Mouse (Mus musculus) forebrain, postnatal 0 days (tissue): ENCODE data around the gene Lsm12. TPM values are rescaled to one million over a fixed set of nuclear protein-coding genes. Genes with fewer than 3 reads are reported as not detected.

Experiments
- ATAC-seq: fragments of 200-750 bp; cut with Nextera tagmentation; 2 replicates; pipeline ENCODE4 v1.8.0; 2017; ENCODE audit warnings: mild to moderate bottlenecking, moderate library complexity
- DNase-seq: peaks from one replicate; pipeline ENCODE4 v3.0.0-alpha.2; 2015
- H3K27ac ChIP-seq: fragments of 300-500 bp; sonication (generic); 2 replicates; pipeline ENCODE4 v1.5.1; 2014; ENCODE audit warnings: low read depth, mild to moderate bottlenecking, antibody characterized with exemption, low read length, moderate library complexity, mixed read lengths
- H3K27me3 ChIP-seq: fragments of 300-500 bp; sonication (generic); 2 replicates; pipeline ENCODE4 v1.6.1; 2014; ENCODE audit warnings: mild to moderate bottlenecking, low read length, mixed read lengths; ENCODE audit not compliant: insufficient read depth
- H3K36me3 ChIP-seq: fragments of 300-500 bp; sonication (generic); 2 replicates; pipeline ENCODE4 v1.6.1; 2014; ENCODE audit warnings: mild to moderate bottlenecking, moderate library complexity; ENCODE audit not compliant: insufficient read depth
- H3K4me1 ChIP-seq: fragments of 300-500 bp; sonication (generic); 2 replicates; pipeline ENCODE4 v1.6.1; 2014; ENCODE audit warnings: antibody characterized with exemption; ENCODE audit not compliant: insufficient read depth
- H3K4me2 ChIP-seq: fragments of 300-500 bp; sonication (generic); 2 replicates; pipeline ENCODE4 v1.6.1; 2014; ENCODE audit warnings: low read depth, mild to moderate bottlenecking, moderate library complexity
- H3K4me3 ChIP-seq: fragments of 300-500 bp; sonication (generic); 2 replicates; pipeline ENCODE4 v1.5.1; 2014; ENCODE audit warnings: low read depth, low read length, mixed read lengths
- H3K9ac ChIP-seq: fragments of 300-500 bp; sonication (generic); 2 replicates; pipeline ENCODE4 v1.6.1; 2014; ENCODE audit warnings: mild to moderate bottlenecking
- H3K9me3 ChIP-seq: fragments of 300-500 bp; sonication (generic); 2 replicates; pipeline ENCODE4 v1.6.1; 2016; ENCODE audit warnings: low read length
- CTCF ChIP-seq: sonication (generic); IDR thresholded peaks from 2 replicates; pipeline ENCODE4 v1.5.1; 2016; ENCODE audit warnings: antibody characterized with exemption, control low read depth, low read depth
- WGBS: fragments of 180-500 bp; shearing (Covaris S2); extraction: QIAGEN DNeasy Blood & Tissue Kit; methylation state at CpG from one replicate; pipeline ENCODE4 v1.1.7; 2014; 5-methylcytosine and 5-hydroxymethylcytosine counted together
- polyA plus RNA-seq: library from polyadenylated mRNA; unstranded; fragments of >200 nt; fragmentation: Nextera tagmentation; extraction: Ambion mirVana; gene quantifications from 2 replicates; pipeline ENCODE4 v1.2.1, GENCODE M21; 2015
- total RNA-seq: library from RNA; depleted of rRNA; stranded (reverse); fragments of >200 nt; gene quantifications from 2 replicates; pipeline ENCODE4 v1.2.3, GENCODE M21; 2014

Lsm12 gene
- total and polyA plus RNA-seq, 2 experiments from 2014 or later, result 86.4 to 145 TPM

DNA sequence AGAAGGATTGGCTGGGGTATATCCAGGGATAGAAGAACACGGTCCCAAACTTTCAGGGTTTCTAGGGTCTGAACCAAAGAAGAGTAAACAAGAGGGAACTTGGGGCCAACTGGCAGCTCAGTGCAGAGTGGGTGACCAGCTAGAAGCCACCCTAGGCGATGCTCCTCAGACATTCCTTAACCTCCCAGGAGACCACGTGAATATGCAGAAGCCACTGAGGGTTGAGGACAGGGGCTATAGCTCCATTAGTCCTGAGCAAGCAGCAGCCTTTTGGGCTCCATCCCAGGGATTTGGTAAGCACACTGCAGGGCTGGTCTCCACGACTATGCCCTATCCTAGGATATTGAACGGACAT, 31.8 kb upstream of the Lsm12 start:
- H3K36me3 ChIP-seq, result peaks cover 27% of the 10 kb centered on the region
- H3K9me3 ChIP-seq, result no peaks in the 10 kb centered on the region
- H3K27me3 ChIP-seq, result no peaks in the 10 kb centered on the region
- DNase-seq, result no peak
- 52% methylated on average over 5 of the region's 5 CpGs for WGBS
- H3K27ac ChIP-seq, result no peak overlapping the region
- H3K4me2 ChIP-seq, result peak overlapping the region; percentile 67
- TF ChIP-seq CTCF, result no peak
- H3K4me3 ChIP-seq, result peak overlapping the region; percentile 5; the same call in 1 of the 2 replicates
- H3K9ac ChIP-seq, result 0 out of 2 replicates have a peak overlapping the region, but pooled peaks have one; percentile 1
- H3K4me1 ChIP-seq, result peaks cover 46% of the 10 kb centered on the region
- no peak for ATAC-seq

DNA sequence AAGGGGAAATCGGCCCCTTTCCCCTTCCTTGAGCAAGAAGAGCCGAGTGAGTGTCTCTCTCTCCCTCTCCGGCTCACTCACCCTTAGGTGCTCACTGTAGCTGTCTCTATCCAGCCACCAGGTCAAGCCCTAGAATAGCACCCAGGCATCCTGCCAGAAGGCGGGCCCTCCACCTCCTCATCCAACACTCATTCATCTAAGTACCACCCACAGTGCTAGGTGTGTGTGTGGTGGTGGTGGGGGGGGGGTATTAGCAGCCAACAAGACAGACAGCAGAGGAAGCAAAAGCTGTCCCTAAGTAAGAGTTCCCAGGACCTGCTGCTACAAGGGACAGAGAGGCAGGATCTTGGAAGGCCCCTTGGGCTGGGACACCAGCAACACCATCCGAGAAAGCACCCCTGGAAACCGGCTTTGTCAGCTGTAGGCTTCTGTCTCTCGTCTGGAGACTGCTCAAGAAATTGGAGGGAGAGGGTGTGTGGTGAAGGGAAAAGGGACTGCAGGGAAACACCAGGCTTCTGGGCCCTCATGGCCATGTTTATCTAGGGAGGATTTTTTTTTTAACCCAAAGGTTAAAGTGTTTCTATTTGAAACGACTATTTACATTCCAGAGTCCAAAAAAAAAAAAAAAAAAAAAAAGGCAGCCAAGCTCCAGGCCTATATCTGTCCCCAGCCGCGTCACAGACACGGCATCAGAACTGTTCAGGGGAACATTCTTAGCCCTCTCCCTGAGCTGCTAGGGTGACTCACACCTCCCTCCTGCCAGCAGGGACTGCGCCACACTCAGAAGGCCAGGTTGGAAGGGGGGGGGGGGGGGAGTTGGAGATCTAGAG, 31.2 kb upstream of the Lsm12 start:
- no peaks in the 10 kb centered on the region for H3K27me3 ChIP-seq
- no peak overlapping the region for H3K9ac ChIP-seq
- H3K36me3 ChIP-seq, result peaks cover 24% of the 10 kb centered on the region
- no peak for ATAC-seq
- DNase-seq, result no peak
- peaks cover 46% of the 10 kb centered on the region for H3K4me1 ChIP-seq
- WGBS, result 40% methylated on average over 12 of the region's 12 CpGs
- peak overlapping the region; percentile 67 for H3K4me2 ChIP-seq
- no peak overlapping the region for H3K27ac ChIP-seq
- no peak overlapping the region; the same call in 1 of the 2 replicates for H3K4me3 ChIP-seq
- no peak for TF ChIP-seq CTCF
- H3K9me3 ChIP-seq, result no peaks in the 10 kb centered on the region

DNA sequence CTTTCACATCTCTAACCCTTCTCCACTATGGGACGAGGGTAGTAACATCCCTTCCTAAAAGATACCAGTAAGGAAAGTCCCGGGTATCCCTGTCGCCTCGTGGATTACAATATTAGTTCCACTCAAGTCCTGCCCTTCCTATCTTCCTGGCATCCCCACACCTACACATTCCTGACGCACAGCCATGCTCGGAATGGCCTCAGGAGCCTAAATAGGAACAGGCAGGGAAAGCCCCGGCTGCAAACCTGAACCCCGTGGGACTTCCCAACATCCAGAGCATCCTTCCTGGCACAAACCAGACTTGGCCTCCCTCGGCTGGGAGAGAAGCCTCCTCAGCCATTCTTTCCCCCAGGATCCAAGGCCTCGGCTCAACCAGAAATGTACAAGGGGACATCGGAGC, 30.4 kb upstream of the Lsm12 start:
- DNase-seq, result no peak

DNA sequence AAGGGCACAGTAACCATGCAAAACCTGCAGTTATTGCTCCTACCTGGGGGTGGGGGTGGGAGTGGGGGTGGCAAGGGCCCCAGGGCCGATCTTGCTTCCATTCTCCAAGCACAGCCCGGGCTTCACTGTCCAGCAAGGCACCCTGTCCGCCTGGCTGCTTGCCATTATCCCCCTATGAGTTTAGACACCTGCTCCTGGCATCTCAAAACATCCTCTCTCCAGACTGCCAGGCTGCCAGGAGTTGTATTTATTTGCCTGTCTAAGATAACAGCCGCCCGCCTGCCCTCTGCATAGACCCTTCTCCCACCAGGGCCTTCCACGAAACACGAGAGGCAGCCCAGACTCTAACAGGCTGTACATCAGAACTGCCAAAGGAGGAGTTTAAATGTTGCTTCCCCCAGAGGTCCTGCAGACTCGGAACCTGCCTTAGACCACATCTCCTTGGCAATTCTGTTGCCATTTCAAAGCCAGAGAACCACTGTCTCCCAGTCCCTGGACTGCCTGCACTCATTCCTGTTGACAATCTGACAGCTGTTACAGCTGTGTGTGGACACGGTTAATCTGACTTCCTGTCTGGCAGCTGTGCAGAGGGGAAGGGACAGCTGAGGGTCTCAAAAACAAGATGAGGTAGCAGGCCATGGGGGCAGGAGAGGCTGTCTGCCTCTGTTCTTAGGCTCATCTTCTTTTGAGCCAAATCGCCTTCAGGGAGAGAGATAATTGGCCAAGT, 29.5 kb upstream of the Lsm12 start:
- H3K27me3 ChIP-seq, result no peaks in the 10 kb centered on the region
- ATAC-seq (no peak), DNase-seq (no peak)
- peaks cover 9% of the 10 kb centered on the region for H3K36me3 ChIP-seq
- H3K9ac ChIP-seq, result no peak overlapping the region
- no peak overlapping the region for H3K27ac ChIP-seq
- 55% methylated on average over 10 of the region's 10 CpGs for WGBS
- H3K4me3 ChIP-seq, result no peak overlapping the region
- peaks cover 40% of the 10 kb centered on the region for H3K4me1 ChIP-seq
- H3K4me2 ChIP-seq, result no peak overlapping the region
- no peak for TF ChIP-seq CTCF
- H3K9me3 ChIP-seq, result no peaks in the 10 kb centered on the region

More for the DNA sequence above, 30.4 kb upstream of the Lsm12 start:
- no peaks in the 10 kb centered on the region for H3K9me3 ChIP-seq
- no peak overlapping the region for H3K27ac ChIP-seq
- 79% methylated on average over 11 of the region's 11 CpGs for WGBS
- no peak overlapping the region for H3K9ac ChIP-seq
- peaks cover 46% of the 10 kb centered on the region for H3K4me1 ChIP-seq
- H3K36me3 ChIP-seq, result peaks cover 16% of the 10 kb centered on the region
- no peak for TF ChIP-seq CTCF
- H3K27me3 ChIP-seq, result no peaks in the 10 kb centered on the region
- peak overlapping the region; percentile 67; the same call in 1 of the 2 replicates for H3K4me2 ChIP-seq
- H3K4me3 ChIP-seq, result no peak overlapping the region
- no peak for ATAC-seq

DNA sequence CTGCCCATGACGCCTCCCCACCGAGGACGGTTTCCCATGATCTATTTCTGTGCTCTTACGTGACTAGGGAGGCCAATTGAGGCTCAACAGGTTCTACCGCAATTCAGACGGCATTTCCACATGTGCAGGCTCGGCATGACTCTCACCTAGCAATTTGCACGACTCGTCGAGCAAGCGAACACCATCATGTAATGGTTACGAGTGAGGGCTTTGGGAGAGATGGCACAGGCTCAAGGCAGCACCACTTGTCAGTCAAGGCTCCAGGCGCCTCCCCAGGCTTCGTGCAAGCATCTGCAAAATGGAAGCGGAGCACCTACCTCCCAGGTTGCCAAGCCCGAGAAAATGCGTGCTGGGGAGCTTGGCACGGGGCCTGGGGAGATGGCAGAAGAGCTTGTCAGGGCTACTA, 26.8 kb upstream of the Lsm12 start:
- TF ChIP-seq CTCF, result no peak
- H3K27ac ChIP-seq, result peak overlapping the region; percentile 45; the same call in 1 of the 2 replicates
- no peak overlapping the region for H3K9ac ChIP-seq
- H3K4me1 ChIP-seq, result peaks cover 33% of the 10 kb centered on the region
- whole genome bisulfite sequencing, result 39% methylated on average over 18 of the region's 18 CpGs
- no peak overlapping the region for H3K4me2 ChIP-seq
- H3K9me3 ChIP-seq, result no peaks in the 10 kb centered on the region
- ATAC-seq (no peak), DNase-seq (no peak)
- H3K36me3 ChIP-seq, result peaks cover 5% of the 10 kb centered on the region; the same call in 1 of the 2 replicates
- no peaks in the 10 kb centered on the region for H3K27me3 ChIP-seq
- no peak overlapping the region for H3K4me3 ChIP-seq

DNA sequence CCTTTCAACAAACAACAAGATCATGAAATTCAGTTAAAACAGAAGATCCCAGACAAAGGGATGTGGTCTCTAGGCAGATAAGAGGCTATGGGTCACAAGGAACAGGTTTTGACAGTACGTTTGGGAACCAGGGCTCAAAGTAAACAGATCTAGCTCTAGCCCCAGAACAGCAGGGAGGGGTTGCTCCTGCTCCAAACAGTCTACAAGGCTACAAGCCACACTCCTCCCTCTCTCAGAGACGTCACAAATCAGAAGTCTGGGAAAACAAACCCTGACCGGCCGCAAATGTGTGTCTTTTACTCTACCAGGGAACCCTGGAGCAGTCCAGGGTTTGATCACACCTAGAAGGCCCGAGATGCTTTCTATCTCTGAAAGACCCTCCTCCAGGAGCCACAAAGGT, 25.9 kb upstream of the Lsm12 start:
- Histone ChIP-seq H3K4me1 (peaks cover 28% of the 10 kb centered on the region), H3K4me3 (no peak overlapping the region), H3K36me3 (peaks cover 9% of the 10 kb centered on the region), H3K9me3 (no peaks in the 10 kb centered on the region), H3K4me2 (no peak overlapping the region), H3K9ac (no peak overlapping the region), H3K27ac (no peak overlapping the region), H3K27me3 (no peaks in the 10 kb centered on the region)
- no peak for TF ChIP-seq CTCF
- ATAC-seq (no peak), DNase-seq (no peak)
- WGBS, result 76% methylated on average over 5 of the region's 5 CpGs

DNA sequence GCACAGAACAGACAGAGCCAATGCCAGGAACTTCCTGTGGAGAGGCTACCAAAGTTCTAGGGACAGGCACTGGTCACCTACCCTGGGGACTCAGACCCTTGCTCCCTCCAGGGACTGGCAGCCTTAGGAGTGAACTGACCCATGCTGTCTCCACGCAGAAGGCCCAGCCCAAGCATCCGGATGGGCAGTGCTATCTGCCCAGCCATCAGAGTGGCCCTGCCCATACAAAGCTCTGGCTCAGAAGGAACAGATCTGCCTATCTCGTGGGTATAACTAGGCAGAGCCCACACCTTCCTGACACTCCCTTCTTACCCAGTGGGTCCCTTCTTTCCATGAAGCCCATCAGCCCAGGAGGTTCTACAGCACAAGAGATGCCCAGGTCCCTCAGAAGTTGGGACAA, 25.1 kb upstream of the Lsm12 start:
- 72% methylated on average over 3 of the region's 3 CpGs for WGBS
- H3K9me3 ChIP-seq, result no peaks in the 10 kb centered on the region
- H3K27ac ChIP-seq, result no peak overlapping the region
- H3K4me1 ChIP-seq, result peaks cover 24% of the 10 kb centered on the region
- no peak overlapping the region for H3K4me3 ChIP-seq
- ATAC-seq, result no peak
- H3K36me3 ChIP-seq, result peaks cover 18% of the 10 kb centered on the region
- H3K27me3 ChIP-seq, result no peaks in the 10 kb centered on the region
- DNase-seq, result no peak
- H3K9ac ChIP-seq, result no peak overlapping the region
- TF ChIP-seq CTCF, result no peak
- H3K4me2 ChIP-seq, result no peak overlapping the region
